Mouse (Mus musculus) neural tube, embryonic 13.5 days (tissue): ENCODE measurements around the gene Megf8. TPM values are rescaled to one million over a fixed set of nuclear protein-coding genes. Genes with fewer than 3 reads are reported as not detected.

Source experiments
- ATAC-seq: fragments of 200-750 bp; cut with Nextera tagmentation; 2 replicates; pipeline ENCODE4 v1.8.0; 2017; ENCODE audit warnings: low read depth, mild to moderate bottlenecking, moderate TSS enrichment, moderate library complexity
- H3K27ac ChIP-seq: fragments of 300-500 bp; sonication (generic); replicated peaks from 2 replicates; pipeline ENCODE4 v1.5.1; 2015; ENCODE audit warnings: moderate library complexity, mild to moderate bottlenecking, inconsistent platforms
- H3K27me3 ChIP-seq: fragments of 300-500 bp; sonication (generic); 2 replicates; pipeline ENCODE4 v1.6.1; 2015; ENCODE audit warnings: mild to moderate bottlenecking, inconsistent platforms
- H3K36me3 ChIP-seq: fragments of 300-500 bp; sonication (generic); 2 replicates; pipeline ENCODE4 v1.6.1; 2015; ENCODE audit warnings: mild to moderate bottlenecking, inconsistent platforms
- H3K4me1 ChIP-seq: fragments of 300-500 bp; sonication (generic); replicated peaks from 2 replicates; pipeline ENCODE4 v1.6.1; 2015; ENCODE audit warnings: inconsistent platforms
- H3K4me2 ChIP-seq: fragments of 300-500 bp; sonication (generic); 2 replicates; pipeline ENCODE4 v1.6.1; 2015; ENCODE audit warnings: inconsistent platforms, mild to moderate bottlenecking, moderate library complexity
- H3K4me3 ChIP-seq: fragments of 300-500 bp; sonication (generic); 2 replicates; pipeline ENCODE4 v1.5.1; 2015; ENCODE audit warnings: mild to moderate bottlenecking, inconsistent platforms
- H3K9ac ChIP-seq: fragments of 300-500 bp; sonication (generic); 2 replicates; pipeline ENCODE4 v1.6.1; 2015; ENCODE audit warnings: moderate library complexity, mild to moderate bottlenecking, inconsistent platforms
- H3K9me3 ChIP-seq: fragments of 300-500 bp; sonication (generic); 2 replicates; pipeline ENCODE4 v1.6.1; 2016; ENCODE audit warnings: inconsistent platforms
- WGBS: fragments of 180-500 bp; shearing (Covaris S2); methylation state at CpG from one replicate; pipeline ENCODE4 v1.1.7; 2015; 5-methylcytosine and 5-hydroxymethylcytosine counted together
- polyA plus RNA-seq: library from polyadenylated mRNA; unstranded; fragments of >200 nt; fragmentation: Nextera tagmentation; extraction: Ambion mirVana; gene quantifications from 2 replicates; pipeline ENCODE4 v1.2.1, GENCODE M21; 2015

Megf8 gene
- polyA plus RNA-seq, 1 experiment from 2014 or later, result 18.3 TPM

- Histone ChIP-seq H3K9me3 (no peaks in the 10 kb centered on the region), H3K27me3 (peaks cover 57% of the 10 kb centered on the region), H3K27ac (no peak overlapping the region), H3K4me1 (peaks cover 31% of the 10 kb centered on the region), H3K4me3 (no peak overlapping the region), H3K36me3 (peaks cover 17% of the 10 kb centered on the region), H3K4me2 (no peak overlapping the region), H3K9ac (0 out of 2 replicates have a peak overlapping the region, but pooled peaks have one; percentile 26)
- ATAC-seq, result peak; percentile 21; the same call in 1 of the 2 replicates
- 22% methylated on average over 12 of the region's 12 CpGs for WGBS
These were observed 51.4 kb downstream of the Megf8 start for GRCm38 (mm10) chr7:25368333-25368732.

- H3K4me3 ChIP-seq, result no peak within 1 kb of the TSS
- H3K9ac ChIP-seq, result no peak within 1 kb of the TSS
- H3K27ac ChIP-seq, result no peak within 1 kb of the TSS
- 59% methylated on average over 12 of the region's 12 CpGs for WGBS
- peaks cover 57% of the 10 kb centered on the region for H3K27me3 ChIP-seq
- H3K9me3 ChIP-seq, result no peaks in the 10 kb centered on the region
- peaks cover 31% of the 10 kb centered on the region for H3K4me1 ChIP-seq
- peaks cover 8% of the 10 kb centered on the region for H3K36me3 ChIP-seq
- no peak within 1 kb of the TSS for H3K4me2 ChIP-seq
- ATAC-seq, result no peak
These were observed 52.2 kb downstream of the Megf8 start, which contains the start of gene Cnfn for GRCm38 (mm10) chr7:25369058-25369749. Gene Cnfn (minus strand): TSS chr7:25369724.

- ATAC-seq, result no peak
- Histone ChIP-seq H3K27ac (no peak overlapping the region), H3K4me2 (no peak overlapping the region), H3K4me3 (no peak overlapping the region), H3K4me1 (peaks cover 12% of the 10 kb centered on the region), H3K27me3 (peaks cover 30% of the 10 kb centered on the region), H3K36me3 (no peaks in the 10 kb centered on the region), H3K9me3 (no peaks in the 10 kb centered on the region), H3K9ac (no peak overlapping the region)
- WGBS, result 87% methylated on average over 5 of the region's 5 CpGs
These were observed 55.5 kb downstream of the Megf8 start for GRCm38 (mm10) chr7:25372441-25372840.

GRCm38 (mm10) chr7:25376556-25376955 lies 59.6 kb downstream of the Megf8 start:
- H3K9ac ChIP-seq, result no peak overlapping the region; the same call in 1 of the 2 replicates
- peak overlapping the region; percentile 48 for H3K4me2 ChIP-seq
- WGBS, result 7% methylated on average over 17 of the region's 17 CpGs
- peaks cover 11% of the 10 kb centered on the region for H3K36me3 ChIP-seq
- H3K9me3 ChIP-seq, result no peaks in the 10 kb centered on the region
- peaks cover 19% of the 10 kb centered on the region for H3K4me1 ChIP-seq
- peak; percentile 74 for ATAC-seq
- H3K27ac ChIP-seq, result no peak overlapping the region
- peaks cover 8% of the 10 kb centered on the region; the same call in 1 of the 2 replicates for H3K27me3 ChIP-seq
- H3K4me3 ChIP-seq, result peak overlapping the region; percentile 32

- H3K4me1 ChIP-seq, result peaks cover 19% of the 10 kb centered on the region
- no peaks in the 10 kb centered on the region for H3K9me3 ChIP-seq
- H3K27me3 ChIP-seq, result peaks cover 8% of the 10 kb centered on the region; the same call in 1 of the 2 replicates
- peak overlapping the region; percentile 32 for H3K4me3 ChIP-seq
- ATAC-seq, result peak; percentile 20; the same call in 1 of the 2 replicates
- no peak overlapping the region for H3K27ac ChIP-seq
- H3K4me2 ChIP-seq, result peak overlapping the region; percentile 48
- 44% methylated on average over 8 of the region's 8 CpGs for WGBS
- peak overlapping the region; percentile 47; the same call in 1 of the 2 replicates for H3K9ac ChIP-seq
- H3K36me3 ChIP-seq, result peaks cover 17% of the 10 kb centered on the region
These were observed 60.2 kb downstream of the Megf8 start for GRCm38 (mm10) chr7:25377100-25377700.

GRCm38 (mm10) chr7:25378181-25379100 lies 61.5 kb downstream of the Megf8 start:
- no peak for ATAC-seq
- peaks cover 19% of the 10 kb centered on the region for H3K4me1 ChIP-seq
- no peaks in the 10 kb centered on the region for H3K9me3 ChIP-seq
- H3K27me3 ChIP-seq, result peaks cover 8% of the 10 kb centered on the region; the same call in 1 of the 2 replicates
- H3K9ac ChIP-seq, result 0 out of 2 replicates have a peak overlapping the region, but pooled peaks have one; percentile 26
- peaks cover 28% of the 10 kb centered on the region for H3K36me3 ChIP-seq
- no peak overlapping the region for H3K27ac ChIP-seq
- H3K4me3 ChIP-seq, result no peak overlapping the region
- WGBS, result 83% methylated on average over 13 of the region's 13 CpGs
- H3K4me2 ChIP-seq, result no peak overlapping the region

- H3K4me2 ChIP-seq, result peak overlapping the region; percentile 55
- H3K4me3 ChIP-seq, result peak overlapping the region; percentile 28
- H3K9me3 ChIP-seq, result no peaks in the 10 kb centered on the region
- 2% methylated on average over 42 of the region's 42 CpGs for WGBS
- peaks cover 19% of the 10 kb centered on the region for H3K4me1 ChIP-seq
- peak overlapping the region; percentile 62 for H3K9ac ChIP-seq
- 0 out of 2 replicates have a peak overlapping the region, but pooled peaks have one; percentile 33 for H3K27ac ChIP-seq
- peak; percentile 32 for ATAC-seq
- peaks cover 8% of the 10 kb centered on the region; the same call in 1 of the 2 replicates for H3K27me3 ChIP-seq
- H3K36me3 ChIP-seq, result peaks cover 41% of the 10 kb centered on the region
These were observed 62.8 kb downstream of the Megf8 start for GRCm38 (mm10) chr7:25379551-25380351.

GRCm38 (mm10) chr7:25380392-25381283 lies 63.7 kb downstream of the Megf8 start:
- no peak overlapping the region for H3K27ac ChIP-seq
- ATAC-seq, result no peak
- peaks cover 50% of the 10 kb centered on the region for H3K36me3 ChIP-seq
- H3K9me3 ChIP-seq, result no peaks in the 10 kb centered on the region
- peaks cover 8% of the 10 kb centered on the region; the same call in 1 of the 2 replicates for H3K27me3 ChIP-seq
- H3K4me1 ChIP-seq, result peaks cover 20% of the 10 kb centered on the region
- WGBS, result 74% methylated on average over 18 of the region's 18 CpGs
- peak overlapping the region; percentile 62 for H3K9ac ChIP-seq
- no peak overlapping the region for H3K4me3 ChIP-seq
- H3K4me2 ChIP-seq, result 0 out of 2 replicates have a peak overlapping the region, but pooled peaks have one; percentile 55

- Histone ChIP-seq H3K27ac (no peak overlapping the region), H3K4me3 (no peak overlapping the region), H3K9me3 (no peaks in the 10 kb centered on the region), H3K4me1 (peaks cover 26% of the 10 kb centered on the region), H3K4me2 (no peak overlapping the region), H3K9ac (no peak overlapping the region), H3K27me3 (peaks cover 8% of the 10 kb centered on the region; the same call in 1 of the 2 replicates), H3K36me3 (peaks cover 56% of the 10 kb centered on the region)
- no peak for ATAC-seq
- 57% methylated on average over 3 of the region's 3 CpGs for WGBS
These were observed 64.3 kb downstream of the Megf8 start for GRCm38 (mm10) chr7:25381284-25381680.

GRCm38 (mm10) chr7:25382541-25382940 lies 65.6 kb downstream of the Megf8 start:
- peaks cover 22% of the 10 kb centered on the region for H3K4me1 ChIP-seq
- H3K27me3 ChIP-seq, result peaks cover 8% of the 10 kb centered on the region; the same call in 1 of the 2 replicates
- H3K36me3 ChIP-seq, result peaks cover 69% of the 10 kb centered on the region
- H3K4me2 ChIP-seq, result no peak overlapping the region
- no peak overlapping the region for H3K4me3 ChIP-seq
- no peak overlapping the region for H3K27ac ChIP-seq
- no peak overlapping the region for H3K9ac ChIP-seq
- no peaks in the 10 kb centered on the region for H3K9me3 ChIP-seq
- no peak for ATAC-seq
